Mouse (Mus musculus) bone marrow, adult 2 months (tissue): ENCODE data around the gene Pogk.

Experiments used
- CTCF ChIP-seq: fragments of 200-500 bp; IDR thresholded peaks from 2 replicates; pipeline ENCODE4 v1.5.1; 2011; ENCODE audit warnings: low read length, control low read depth; ENCODE audit not compliant: control insufficient read depth, insufficient read depth
- POLR2A ChIP-seq: fragments of 200-500 bp; IDR thresholded peaks from 2 replicates; pipeline ENCODE4 v1.6.1; 2011; ENCODE audit warnings: low read depth, mild to moderate bottlenecking, control low read depth, low read length, borderline replicate concordance; ENCODE audit not compliant: control insufficient read depth

GRCm38 (mm10) chr1:166379013-166379629 is 30.5 kb downstream of the Pogk start, which contains the start of gene Tada1:
- TF ChIP-seq POLR2A (peak; percentile 68), CTCF (no peak)
